Mouse (Mus musculus) urinary bladder, adult 18-20 months (tissue): Measurements from ENCODE around the gene Vti1a.

Experiments used
- DNase-seq, 2 experiments: peaks; one replicate each; pipeline ENCODE4 v3.0.0; 2022; ENCODE audit warnings: low spot score in 2 of 2, mixed read lengths in 2 of 2

Vti1a gene

DNA sequence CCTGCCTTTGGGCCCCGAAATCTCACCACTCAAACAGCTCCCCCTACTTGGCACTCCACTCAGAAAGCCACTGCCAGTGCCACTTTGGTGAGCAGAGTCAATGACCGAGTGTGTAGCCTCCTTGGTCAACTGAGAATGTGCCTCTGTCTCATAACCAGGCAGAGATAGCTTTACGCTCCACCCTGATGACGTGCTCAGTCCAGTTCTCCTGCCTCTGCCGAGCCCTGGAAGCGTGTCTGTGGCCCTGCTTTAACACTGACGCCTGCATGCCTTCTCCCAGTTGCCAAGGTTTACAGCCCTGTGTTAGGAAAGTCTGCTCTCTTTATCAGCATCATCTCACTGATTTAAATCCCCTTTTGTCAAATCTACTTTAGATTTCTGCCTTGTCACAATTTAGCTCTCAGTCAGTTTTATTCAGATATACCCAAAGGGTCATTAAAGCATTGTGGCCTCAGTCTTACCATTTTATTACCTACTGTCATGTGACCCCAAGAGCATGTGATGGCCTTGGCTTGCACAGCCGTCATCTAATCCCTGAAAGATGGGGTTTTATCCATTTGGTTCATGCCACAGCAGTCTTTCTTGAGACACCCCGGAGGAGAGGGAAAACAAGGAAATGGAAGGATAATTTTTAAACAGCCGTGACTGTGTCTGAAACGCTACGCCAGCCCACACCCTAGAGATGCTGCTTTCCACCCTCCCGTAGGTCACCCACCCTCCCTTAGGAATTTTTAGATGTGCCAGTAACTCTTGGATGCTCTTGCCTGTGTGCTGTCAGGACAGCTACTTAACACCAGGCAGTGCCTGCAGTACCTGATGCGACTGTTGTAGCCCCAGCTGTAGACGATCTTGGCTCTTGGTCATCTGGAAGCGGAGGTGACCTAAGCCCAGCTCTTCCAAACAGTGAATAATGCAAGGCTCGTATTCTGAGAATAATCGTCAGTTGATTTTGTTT is 269.5 kb downstream of the Vti1a start:
- peak in 1 of 2 experiments; percentile 39 for DNase-seq

DNA sequence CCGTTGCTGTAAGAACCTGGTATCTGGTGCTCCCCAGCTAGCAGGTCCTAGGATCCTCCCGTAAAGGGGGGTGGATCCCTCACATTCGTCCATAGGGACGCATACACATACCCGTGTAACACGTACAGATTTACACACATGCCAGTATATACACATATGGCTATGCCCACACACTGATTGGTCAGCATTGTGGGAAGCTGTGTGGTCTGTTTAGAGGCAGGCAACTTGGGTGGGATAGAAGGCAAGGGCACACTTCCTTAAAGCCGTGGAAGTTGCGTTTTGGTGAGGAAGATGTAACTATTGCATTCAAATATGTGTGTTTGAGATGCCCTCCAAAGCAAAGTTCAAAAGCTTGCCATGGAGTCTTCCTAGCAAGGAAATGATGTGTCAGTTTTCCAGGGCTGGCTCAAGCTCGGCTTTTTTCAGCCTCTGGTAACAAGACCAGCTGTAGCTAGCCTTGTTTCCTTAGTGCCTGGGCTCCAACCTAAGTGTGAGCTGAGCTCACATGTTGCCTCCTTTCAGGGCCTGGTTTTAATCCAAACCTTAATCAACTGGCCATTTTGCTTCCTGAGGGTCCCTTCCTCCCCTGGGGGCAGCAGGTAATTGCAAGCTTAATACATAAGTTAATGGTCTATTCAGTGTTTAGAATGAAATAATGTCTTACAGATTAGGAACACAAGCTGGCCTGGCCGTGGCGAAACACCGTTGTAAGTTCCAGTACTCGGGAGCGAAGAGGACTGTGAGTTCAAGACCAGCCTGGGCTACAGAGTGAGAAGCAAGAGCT is 271.7 kb downstream of the Vti1a start:
- no peak for DNase-seq

DNA sequence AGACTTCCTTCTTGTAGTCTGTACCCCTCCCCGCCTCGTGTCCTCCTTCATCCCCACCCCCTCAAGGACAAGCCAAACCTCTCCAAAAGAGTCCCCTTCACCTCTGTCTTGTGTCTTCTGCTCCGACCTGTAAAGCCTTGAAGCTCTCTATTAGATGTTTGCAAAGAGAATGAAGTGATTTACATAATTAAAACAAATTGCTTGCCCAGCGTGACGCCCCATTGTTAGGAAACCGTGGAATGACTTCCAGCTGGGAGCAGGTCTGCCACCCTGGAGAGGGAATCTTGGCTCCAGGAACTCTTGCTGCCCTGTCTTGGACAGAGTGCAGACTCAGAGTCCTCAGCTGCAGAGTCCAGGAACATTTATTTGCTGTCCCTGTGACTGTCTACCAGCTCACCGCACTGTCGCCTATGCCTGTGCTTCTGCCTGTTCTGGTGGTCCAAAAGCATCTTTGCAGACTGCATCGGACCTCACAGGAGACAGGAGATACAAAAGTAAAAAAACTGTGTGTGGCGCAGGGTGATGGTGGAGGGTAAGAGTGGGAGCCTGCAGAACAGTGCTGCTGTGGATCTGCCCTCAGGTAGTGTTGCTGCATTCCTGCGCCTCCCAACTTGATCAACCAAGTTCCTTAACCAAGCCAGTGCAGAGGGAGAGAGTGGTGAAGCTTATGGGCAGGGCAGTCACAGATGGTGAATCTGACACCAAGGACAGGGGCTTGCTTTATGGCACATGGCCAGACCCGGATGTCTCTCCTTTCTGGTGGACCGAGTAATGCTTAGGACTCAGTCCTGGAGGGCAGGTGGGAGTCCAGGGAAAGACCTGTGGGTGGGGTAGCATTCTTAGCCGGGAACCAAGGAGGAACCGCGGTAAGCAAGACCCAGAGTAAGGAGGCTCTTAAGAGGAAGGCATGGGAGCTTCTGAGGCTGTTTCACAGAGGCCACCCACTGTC is 273.1 kb downstream of the Vti1a start:
- no peak for DNase-seq

DNA sequence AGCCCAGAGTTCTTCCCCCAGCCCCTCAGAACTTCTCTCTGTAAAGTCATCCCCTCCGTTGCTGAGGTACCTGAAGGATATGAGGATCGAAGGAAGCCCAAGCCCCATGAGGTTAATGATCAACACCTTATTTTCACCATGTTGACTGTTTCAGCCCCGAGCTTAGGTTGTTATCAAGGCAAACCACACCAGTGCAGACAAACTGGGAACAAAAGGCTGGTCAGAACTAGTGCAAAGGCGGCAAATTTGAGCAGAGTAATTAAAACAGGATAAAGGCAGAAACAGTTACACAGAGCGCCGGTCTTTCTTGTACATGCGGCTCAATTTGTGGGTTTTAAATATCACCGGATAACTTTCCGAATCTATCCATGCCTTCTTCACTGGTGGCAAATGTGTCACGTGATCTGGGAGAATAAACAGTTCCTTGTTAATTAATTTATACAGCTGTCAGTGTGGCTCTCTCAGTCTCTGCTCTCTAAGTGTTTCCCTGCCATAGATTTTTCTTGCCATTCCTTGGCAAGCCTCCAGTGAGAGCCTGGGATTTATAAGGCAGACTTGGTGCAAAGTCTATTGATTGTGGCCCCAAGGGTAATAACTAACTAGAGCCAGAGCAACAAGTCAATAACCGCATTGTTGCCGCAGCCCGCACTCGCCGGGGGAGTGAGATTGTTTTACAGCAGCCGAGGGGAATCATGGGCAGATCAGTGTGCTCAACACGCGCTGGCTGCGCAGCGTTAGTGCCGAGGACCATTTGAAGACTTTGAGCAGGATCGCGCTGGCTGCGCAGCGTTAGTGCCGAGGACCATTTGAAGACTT is 277.0 kb downstream of the Vti1a start:
- DNase-seq, result no peak

DNA sequence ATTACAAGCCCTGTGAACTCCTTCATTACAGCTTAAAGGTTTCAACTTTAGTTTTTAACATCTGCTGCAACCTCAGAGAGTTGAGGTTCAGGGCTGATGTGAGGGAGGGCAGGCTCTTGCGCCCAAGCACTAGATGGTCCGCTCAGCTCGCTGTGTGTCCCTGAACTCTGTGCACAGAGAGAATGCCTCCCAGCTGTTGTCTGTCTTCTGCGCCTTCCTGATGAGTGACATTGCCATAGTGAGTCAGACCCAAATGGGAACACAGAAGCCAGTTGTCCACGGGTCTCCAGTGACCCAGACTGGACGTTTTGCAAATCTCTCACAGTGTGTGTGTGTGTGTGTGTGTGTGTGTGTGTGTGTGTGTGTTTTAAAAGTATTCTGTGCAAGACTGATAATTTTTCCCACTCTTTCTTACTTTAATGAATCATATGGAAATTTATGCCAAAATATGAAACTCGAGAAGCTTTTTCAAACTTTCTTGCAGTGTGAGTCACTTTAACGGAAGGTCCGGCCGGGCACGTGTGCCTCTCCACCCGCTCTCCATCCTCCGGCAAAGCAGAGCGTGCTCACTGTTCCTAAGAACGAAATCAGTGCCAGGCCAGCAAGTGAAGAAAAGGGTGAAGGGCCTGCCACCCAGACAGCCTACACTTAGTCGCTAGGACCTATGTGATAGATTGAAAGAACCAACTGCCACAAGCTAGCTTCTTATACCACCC is 277.8 kb downstream of the Vti1a start:
- peak in 1 of 2 experiments; percentile 18 for DNase-seq

DNA sequence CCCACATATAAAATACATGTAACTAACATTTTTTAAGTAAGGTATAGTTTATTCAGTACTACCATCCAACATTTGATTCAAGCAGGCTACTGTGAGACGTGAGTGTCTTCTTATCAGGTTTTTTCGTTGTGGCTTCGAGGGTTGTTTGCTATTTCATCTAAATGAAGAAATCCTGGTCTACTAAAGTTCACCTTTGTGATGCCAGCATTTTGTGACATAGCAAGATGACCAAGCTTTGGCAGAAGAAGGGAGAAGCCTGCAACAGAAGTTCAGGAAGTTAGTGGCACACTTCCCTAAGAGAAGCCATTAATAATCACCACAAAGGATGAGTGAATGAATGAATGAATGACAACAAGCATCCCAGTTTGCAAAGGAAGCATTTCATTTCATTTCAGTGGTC is 278.4 kb downstream of the Vti1a start:
- DNase-seq, result no peak

DNA sequence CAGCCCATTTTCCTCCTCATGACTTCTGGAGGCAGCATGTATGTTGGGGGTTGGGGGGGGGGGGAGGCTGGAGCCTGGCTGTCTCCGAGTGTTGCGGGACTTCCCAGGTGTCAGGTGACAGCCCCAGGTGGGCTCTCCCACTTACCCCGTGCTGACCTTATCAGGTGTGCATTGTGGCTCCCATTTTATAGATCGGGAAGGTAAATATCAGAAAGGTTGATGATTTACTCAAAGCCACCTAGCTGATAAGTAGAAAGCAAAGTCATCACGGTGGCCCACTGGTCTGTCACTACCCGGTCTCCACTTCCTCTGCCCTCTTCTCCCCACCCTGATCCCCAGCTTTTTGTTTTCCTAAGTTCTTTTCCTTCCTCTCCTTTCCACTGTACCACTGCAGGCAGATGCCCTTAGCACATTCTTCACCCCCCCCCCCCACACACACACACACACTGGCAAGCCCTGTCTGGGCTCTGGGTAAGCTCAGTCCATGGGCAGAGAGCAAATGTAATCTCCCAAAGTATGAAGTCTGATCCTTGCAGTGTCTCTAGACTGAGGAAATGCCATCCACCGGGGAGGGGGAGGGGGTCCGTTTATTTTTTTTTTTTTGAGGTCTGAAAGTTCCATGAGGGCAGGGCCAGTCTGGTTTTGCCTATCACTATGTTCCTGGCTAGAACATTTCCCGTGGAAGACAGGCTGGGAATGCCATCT is 280.0 kb downstream of the Vti1a start:
- no peak for DNase-seq

DNA sequence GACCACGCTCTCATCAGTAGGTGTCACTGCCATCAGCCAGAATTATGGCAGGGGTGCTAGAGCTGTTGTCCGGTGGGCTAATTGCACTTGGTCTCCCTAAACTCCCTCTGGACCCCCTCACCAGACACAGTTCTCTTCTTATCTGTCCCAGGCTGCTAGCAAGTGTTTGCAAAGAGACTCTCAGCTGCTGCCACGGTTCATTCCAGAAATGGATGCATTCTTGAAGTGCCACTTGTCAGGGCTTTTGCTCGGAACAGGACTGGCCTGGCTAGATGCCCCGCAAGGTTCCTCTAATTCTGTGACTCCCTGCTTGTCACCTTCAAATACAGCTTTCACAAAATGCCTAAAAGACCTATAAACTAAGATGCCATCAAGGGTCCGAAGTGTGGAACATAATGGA is 280.7 kb downstream of the Vti1a start:
- no peak for DNase-seq

DNA sequence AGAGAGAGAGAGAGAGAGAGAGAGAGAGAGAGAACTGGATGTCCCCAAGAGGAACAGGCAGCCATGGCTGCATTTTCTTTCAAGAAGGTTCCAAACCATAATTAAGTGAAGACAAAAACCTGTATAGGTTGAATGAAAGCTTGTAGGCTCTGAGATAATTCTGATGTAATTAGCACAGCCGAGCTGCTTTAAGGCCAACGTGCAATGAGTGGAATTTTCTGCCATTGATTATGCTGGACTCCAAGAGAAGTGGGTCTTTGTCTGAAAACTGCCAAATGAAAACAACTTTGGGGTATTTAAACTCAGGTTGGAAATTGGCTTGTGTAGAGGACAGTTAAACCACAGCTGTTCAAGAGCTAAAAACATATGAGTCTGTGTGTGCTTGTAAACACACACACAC is 281.2 kb downstream of the Vti1a start:
- no peak for DNase-seq

DNA sequence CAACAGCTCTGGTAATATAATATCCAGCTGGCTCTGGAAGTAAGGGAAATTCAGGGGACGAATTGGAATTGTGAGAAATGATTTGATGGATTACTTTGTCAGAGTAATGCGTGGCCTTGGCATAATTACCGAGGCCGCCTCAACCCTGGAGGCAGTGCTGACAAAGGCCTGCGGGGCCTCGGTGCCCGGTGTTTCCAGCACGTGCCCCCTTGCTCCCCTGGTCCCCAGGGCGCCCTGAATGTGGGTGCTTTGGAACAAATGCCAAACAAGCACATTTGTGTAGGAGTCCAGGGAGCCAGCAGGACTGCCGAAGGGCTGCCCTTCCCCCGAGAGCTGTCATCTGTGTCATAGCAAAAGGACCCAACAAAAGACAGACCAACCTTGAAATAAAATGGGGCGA is 281.9 kb downstream of the Vti1a start:
- DNase-seq, result no peak

DNA sequence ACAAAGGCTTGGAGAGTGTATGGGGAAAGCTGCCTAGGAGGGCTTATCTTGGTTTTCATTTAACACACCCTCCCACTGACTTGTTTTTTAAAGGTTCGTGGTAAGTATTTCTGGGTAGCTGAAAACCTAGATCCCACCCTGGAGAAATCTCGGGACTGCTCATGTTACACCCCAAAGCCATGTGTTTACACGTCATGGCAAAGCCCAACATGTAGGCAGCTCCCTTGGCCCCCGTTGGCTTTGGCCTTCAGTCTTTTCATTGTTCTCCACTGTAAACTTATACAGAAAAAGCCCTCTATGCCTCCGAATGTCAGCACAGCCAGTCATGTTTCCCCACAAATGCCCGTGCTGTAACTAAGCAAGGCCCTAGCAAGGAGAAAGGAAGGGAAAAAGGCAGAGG is 283.0 kb downstream of the Vti1a start:
- no peak for DNase-seq

DNA sequence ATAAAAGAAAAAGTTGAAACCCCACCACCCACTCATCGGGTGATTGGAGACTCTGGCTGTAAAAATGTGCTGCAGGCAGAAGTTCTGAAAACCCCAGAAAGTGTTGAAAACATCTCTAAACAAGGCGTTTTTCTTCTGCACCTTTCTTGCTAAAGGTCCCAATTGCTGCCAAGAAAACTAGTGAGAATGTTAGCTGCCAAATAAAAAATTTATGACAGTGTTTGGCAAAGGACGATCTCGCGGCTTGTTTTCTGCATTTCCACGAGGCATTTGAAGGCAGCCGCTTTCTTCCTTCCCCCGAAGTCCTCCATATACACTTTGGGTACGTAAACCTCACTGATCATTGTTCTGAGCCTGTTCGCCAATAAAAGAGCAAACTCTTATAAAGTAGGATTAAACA is 291.6 kb downstream of the Vti1a start:
- DNase-seq, result no peak

DNA sequence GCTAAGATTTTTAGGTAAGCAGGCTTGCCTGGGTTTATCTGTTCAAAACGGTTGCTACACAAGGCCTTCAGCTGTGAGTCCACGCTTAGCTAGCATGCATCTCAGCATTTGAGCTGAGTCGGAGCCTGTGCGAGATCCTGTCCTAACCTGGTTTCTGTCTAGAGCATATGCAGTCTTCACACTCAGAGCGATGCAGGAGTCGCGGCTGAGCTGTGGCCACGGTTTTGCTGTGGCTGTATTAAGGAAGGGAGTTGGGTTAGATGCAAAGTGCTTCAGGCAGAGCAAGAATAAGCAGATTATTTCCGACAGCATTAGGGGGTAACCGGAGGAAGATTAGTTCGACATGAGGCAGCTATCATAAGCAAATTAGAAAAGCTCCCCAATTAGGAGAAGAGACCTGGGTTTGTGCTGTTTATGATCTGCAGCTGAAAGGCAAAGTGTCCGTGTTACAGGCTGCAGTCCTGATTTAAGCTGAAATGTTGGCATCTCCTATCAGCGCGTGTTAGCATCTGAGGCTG is 292.8 kb downstream of the Vti1a start:
- no peak for DNase-seq

DNA sequence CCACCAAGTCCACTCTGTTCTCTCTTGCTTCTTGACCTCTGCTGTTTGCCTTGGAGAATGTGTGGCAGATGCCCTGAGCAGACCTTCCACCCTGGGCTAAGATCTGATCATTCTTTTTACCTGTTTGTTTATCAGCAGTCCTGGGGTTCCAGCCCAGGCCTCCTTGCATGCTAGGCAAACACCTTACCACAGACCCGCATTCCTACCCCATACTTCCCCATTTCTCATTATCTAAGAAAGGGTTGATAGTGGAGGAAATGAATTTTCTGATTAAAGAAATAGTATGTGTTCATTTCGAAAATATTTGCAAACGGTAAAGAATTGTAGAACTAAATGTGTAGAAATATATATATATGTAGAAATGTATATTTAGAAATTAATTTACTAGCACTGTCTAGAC is 293.7 kb downstream of the Vti1a start:
- DNase-seq, result no peak

DNA sequence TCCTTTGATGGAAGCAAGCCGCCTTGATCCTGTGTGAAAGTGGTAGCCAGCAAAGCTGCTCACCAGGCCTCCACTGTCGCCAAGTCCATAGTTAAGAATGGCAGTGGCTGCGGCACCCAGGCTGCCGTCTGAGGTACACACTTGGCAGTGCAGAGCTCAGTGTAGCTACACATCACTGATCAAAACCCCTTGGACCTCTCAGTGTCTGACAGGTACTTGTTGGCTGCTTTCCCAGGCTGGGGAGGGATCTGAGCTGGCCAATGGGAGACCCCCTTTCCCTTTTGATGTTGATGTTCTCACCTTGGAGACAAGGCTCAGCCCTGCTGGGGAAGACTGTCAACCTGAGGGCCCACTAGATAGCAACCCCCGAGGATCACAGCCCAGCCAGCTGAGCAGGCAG is 299.6 kb downstream of the Vti1a start:
- no peak for DNase-seq

DNA sequence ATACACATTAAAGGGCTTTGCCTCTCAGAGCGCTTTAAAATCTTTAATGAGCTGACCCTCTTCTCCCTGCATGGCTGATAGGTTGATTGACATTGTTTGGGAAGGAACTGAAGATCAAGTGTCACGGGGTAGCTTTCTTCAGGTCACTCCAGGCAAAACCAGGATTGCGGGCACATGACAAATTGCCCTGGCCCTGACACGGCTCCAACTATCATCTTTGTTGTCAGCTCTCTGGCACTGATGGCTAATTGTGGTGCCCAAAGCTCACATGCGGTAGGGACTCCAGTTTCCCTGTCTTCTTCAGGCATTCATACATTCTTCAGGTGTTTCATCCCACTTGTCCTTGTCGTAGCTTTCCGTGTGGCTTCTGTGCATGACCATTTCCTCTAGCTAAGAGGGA is 300.2 kb downstream of the Vti1a start:
- no peak for DNase-seq

DNA sequence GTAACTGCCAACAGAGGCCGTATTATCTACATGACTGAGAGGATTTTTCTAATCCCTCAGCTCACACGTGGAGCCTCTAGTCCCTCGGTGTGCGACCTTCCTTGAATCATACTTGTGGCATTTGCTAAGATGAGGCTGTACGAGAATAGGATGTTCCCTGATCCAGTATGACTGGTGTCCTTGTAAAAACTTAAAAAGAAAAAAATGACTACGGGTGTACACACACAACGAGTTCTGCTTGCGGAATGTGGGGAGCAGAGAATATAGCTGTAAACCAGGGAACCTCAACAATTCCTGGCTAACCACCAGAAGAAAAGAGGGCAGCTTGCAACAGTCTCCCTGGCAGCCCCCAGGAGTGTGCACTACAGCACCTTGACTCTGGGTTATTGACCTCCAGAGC is 300.8 kb downstream of the Vti1a start:
- DNase-seq, result no peak

DNA sequence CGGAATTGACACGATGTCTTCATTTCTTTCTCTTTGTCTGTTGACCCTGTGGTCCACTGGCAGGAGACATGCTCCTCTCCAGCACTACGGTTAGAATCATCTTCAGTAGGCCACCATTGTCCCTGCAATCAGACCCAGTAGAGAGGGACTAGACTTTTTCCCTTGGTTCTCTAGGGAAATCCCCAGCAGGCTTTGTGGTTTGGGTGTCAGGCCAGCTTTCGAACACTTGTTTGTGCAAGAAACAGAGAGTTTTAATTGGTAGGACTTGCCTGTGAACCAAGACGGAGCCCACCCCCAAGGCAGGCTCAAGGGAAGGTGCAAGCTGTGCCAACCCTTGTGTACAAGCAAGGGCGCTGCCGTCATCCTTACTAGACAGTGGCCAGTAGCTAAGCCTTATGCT is 302.5 kb downstream of the Vti1a start:
- DNase-seq, result no peak

DNA sequence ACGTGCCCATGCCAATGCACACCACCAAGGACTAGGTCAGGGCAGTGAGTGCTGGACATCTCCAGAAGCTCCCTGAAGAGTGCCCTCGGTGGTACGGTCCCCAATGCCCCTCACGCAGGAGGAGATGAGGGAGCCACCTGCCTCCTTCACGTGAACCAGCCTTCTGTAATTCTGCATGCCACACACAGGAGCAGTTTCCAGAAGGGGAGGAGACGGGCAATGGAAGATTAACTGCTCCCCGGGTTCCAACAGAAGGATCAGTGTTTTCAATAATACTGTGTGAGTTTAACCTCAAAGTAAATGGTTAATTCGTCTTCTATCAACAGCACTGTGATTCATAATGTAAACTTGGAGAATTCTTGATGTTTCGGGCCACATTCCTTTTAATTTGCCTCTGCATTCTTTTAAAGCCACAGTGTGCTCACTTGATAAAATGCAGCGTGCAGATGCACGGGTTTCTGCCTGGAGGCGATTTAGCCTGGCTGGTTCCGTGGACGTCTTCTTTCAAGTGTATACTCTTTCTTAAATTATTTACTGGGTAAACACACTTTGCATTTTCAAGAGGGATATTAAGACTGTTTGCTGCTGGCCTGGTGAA is 304.4 kb downstream of the Vti1a start:
- DNase-seq, result no peak
